Mouse (Mus musculus): ENCODE measurements around the gene Tdpoz4. TPM values are rescaled to one million over a fixed set of nuclear protein-coding genes. Genes with fewer than 3 reads are reported as not detected.
"Not testable (repeated sequence)": the region's sequence is repeated elsewhere in the genome, so short reads cannot be mapped to it uniquely, and the experiment has no call there.

Tdpoz4 gene
- not detected for total RNA-seq (2022)

DNA sequence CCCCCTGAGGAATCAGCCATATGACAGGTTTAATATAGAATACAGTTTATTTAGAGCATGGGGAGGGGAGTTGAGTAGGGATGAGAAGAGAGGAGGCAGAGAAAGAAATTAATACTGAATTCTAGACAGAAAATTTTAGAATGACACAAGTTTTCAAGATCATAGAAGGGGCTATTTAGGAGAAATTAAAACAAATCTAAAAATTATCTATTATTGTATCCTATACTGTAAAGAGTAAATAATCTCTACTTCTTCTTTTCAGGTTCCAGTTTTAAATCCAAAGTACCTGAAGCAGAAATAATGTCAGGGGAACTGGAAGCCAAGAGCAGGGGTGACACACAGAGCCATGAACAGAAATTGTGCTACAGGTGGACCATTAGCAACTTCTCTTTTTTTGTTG lies at the start of gene Tdpoz4:
Gene Tdpoz4 (plus strand): TSS at position 301 of the 400 bp plus-strand sequence.
- not testable (repeated sequence) for DNase-seq (ENCODE audit: low spot score in 2 of 2)

DNA sequence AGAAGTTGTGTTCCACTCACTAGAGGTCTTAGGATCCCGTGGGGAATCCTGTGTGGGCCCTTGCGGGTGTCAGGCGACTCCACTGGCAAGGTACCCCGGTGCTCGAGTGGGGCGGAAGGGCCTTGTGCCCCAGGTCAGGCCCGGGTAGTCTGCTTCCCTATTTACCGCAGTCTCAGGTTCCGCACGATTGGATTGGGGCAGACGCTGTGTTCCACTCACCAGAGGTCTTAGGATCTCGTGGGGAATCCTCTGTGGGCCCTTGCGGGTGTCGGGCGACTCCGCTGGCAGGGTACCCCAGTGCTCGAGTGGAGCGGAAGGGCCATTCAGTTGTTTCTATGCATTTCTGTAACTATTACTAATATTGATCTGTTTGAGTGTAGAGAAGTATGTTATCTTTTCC lies 42.2 kb upstream of the Tdpoz4 start:
- DNase-seq (ENCODE audit: low spot score in 2 of 2), result not testable (repeated sequence)

- DNase-seq (ENCODE audit: low spot score in 2 of 2), result not testable (repeated sequence)
Measured at GRCm38 (mm10) chr3:93772700-93773099, 23.5 kb upstream of the Tdpoz4 start, which contains the start of gene Gm5773. Gene Gm5773, plus strand, starts transcription at chr3:93773000.

- peak in 1 of 2 experiments; percentile 3 for DNase-seq (ENCODE audit: low spot score in 2 of 2)
Measured at GRCm38 (mm10) chr3:93813341-93813740, 17.1 kb downstream of the Tdpoz4 start.

- not testable (repeated sequence) for DNase-seq (ENCODE audit: low spot score in 2 of 2)
Measured at GRCm38 (mm10) chr3:93825720-93826119, 29.5 kb downstream of the Tdpoz4 start, which contains the start of gene Tdpoz3. Gene Tdpoz3, plus strand, starts transcription at chr3:93826020.

Other genes with a start within 250 kb of the Tdpoz4 start
- 10 to 100 TPM; 16.7 to 37.3 (median 28.5) TPM for gene S100a10, start 241.3 kb upstream of the Tdpoz4 start, total RNA-seq (2022)
- gene Tdpoz2, start 143.7 kb upstream of the Tdpoz4 start, total RNA-seq (2022), result not detected
- gene Tdpoz1, start 120.1 kb upstream of the Tdpoz4 start, total RNA-seq (2022), result not detected
- not detected for gene Gm37596, start 103.3 kb upstream of the Tdpoz4 start, total RNA-seq (2022)
- not detected for gene Gm5773, start 23.4 kb upstream of the Tdpoz4 start, total RNA-seq (2022)
- gene Tdpoz3, start 29.6 kb downstream of the Tdpoz4 start, total RNA-seq (2022), result not detected
- not detected for gene Gm9117, start 147.1 kb downstream of the Tdpoz4 start, total RNA-seq (2022)
- gene Tdpoz5, start 164.9 kb downstream of the Tdpoz4 start, total RNA-seq (2022), result not detected

All from layer of hippocampus, adult 8-10 months (tissue).